Mouse (Mus musculus): ENCODE data around the gene Mbtps2.

Mbtps2 gene

DNA sequence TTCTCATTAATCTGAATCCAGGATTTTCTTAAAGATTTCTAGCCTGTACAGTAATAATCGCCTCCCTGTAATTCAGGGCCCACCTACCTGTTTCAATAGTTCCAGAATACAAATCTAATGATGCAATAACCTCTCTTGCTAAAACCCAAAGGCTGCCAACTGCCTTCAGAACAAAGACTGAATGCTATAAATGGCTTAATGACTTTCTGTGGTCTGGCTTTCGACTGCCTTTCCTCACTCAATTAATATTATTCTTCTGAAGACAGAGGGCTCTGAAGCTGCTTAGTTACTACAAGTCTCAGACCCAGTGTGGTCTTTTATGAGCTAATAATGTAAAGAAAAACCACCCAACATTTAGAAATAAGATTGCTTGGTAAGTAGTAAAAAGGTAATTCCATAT lies 96.6 kb downstream of the Mbtps2 start:
- no peak for DNase-seq

- DNase-seq, result no peak
Measured at GRCm38 (mm10) chrX:157500004-157500403, 98.5 kb downstream of the Mbtps2 start.

DNA sequence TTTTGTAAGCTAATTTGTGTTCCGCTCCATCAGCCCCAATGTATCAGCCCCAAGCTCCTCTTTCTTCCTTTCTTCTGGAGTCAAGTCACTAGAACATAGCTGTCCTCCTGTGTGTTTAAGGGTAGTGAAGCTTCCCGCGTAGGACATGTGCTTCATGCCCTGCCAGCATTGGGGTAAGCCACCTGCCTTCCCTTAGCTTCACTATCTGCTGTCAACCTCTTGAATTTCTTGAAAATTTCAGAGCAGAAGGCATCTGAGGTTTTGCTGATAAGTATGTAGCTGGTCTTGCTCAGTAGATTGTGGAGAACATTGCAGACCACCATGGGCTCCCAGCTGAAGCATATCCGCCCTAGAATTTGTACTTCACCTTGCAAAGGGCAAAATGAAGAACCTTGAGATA lies 105.4 kb downstream of the Mbtps2 start:
- DNase-seq, result no peak

DNA sequence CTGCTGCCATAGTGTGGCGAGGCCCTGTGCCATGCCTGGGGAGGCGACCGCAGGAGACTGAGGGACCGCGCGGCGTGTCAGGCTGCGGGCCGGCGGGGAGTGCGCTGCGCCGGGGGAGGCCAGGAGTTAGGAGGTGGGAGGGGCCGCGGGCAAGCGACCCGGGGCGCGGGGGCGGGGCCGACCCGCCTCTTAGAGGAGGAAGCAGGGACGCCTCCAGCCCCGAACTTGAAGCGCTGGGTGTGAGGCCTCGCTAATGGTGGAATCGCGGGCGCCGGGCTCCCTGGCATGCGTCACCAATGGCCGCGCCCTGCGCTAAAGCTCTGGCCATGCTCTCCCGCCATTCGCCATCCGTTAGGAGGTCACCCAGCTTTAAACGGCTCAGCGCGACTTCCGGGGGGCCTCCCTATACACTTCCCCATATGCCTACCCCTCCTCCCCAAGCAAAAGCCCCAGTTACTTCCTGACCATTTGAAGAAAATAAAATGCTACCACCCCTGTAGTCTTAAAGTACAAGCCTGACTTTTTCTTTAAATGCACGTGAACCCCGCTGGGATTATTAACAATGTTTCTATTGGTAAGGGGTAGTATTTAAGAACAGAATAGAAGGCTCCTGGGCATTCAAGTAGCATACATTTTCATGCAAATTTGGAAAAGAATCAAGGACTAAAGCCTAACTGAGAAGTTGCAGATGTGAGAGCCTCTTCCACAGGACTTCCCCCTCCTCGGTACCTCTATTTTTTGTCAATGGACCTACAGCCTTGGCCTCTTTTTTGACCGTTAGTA lies 106.4 kb downstream of the Mbtps2 start, which contains the start of gene Sms:
Gene Sms (minus strand): TSS at position 344 of the 783 bp plus-strand sequence.
- DNase-seq, result no peak

- DNase-seq, result peak; percentile 67
Measured at GRCm38 (mm10) chrX:157491145-157491935, 107.2 kb downstream of the Mbtps2 start.

DNA sequence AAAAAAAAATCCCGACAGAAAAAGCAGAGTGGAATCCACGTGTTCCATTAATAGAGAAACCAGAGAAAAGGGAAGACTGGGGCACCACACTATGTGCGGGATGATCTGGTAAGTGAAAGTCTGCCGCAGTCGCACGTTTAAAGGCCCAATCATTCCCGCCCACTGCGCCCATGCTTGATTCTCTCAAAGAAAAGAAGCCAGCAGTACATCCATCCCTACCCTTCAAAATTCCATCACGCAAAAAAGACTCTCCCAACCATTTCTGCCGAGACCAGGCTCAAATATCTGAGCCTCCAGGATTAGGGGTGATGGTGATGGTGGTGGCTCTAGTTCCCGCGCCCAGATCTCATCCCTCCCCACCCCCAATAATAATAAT lies 107.8 kb downstream of the Mbtps2 start:
- DNase-seq, result peak; percentile 14

GRCm38 (mm10) chrX:157489871-157490721 lies 108.4 kb downstream of the Mbtps2 start:
- peak; percentile 13 for DNase-seq

DNA sequence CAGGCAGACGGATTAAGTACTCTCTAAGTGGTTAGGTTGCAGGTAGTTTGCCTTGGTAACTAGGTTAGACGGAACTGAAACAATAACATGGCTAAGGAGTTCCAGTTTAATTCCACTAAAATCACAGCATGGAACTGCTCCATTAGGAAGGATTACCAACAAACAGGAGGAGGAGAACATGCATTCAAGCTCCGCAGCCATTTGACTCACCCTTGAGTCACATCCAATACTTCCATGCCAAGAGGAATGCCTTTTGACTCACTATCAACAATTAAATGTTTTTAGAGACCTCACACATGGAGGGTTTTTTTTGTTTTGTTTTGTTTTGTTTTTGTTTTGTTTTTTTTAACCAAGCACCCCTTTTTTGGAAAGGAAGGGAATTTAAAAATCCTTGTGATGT lies 109.7 kb downstream of the Mbtps2 start:
- DNase-seq, result no peak

GRCm38 (mm10) chrX:157486765-157487164 lies 111.8 kb downstream of the Mbtps2 start:
- DNase-seq, result peak; percentile 25

All from cerebellum, adult 9-11 months (tissue).